Mouse (Mus musculus) lung, postnatal 4 days (tissue): ENCODE data around the gene Foxr1.
"Not testable (repeated sequence)": the region's sequence is repeated elsewhere in the genome, so short reads cannot be mapped to it uniquely, and the experiment has no call there.

Experiments used
- DNase-seq, 2 experiments: peaks; one replicate each; pipeline ENCODE4 v3.0.0; 2021

The Foxr1 gene

DNA sequence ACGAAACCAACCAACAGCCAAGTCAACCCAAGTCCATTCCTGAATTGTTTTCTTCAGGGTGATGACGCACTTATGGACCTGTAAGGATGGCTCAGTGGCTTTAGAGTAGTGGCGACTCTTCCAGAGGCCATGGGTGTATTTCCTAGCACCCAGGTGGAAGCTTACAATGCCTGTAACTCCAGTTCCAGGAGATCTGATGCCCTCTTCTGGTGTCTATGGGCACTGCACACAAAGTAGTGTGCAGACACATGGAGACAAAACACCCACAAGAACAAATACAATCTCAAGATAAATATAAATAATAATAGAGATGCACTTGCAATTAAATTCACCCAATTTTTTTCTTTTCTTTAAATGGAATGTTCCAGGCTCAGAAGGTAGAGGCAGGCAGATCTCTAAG is 35.0 kb upstream of the Foxr1 start:
- peak in 1 of 2 experiments; percentile 13 for DNase-seq

GRCm38 (mm10) chr9:44474327-44474726 is 33.4 kb upstream of the Foxr1 start:
- DNase-seq, result no peak

- no peak for DNase-seq
Observed at GRCm38 (mm10) chr9:44473184-44473583, 32.2 kb upstream of the Foxr1 start.

DNA sequence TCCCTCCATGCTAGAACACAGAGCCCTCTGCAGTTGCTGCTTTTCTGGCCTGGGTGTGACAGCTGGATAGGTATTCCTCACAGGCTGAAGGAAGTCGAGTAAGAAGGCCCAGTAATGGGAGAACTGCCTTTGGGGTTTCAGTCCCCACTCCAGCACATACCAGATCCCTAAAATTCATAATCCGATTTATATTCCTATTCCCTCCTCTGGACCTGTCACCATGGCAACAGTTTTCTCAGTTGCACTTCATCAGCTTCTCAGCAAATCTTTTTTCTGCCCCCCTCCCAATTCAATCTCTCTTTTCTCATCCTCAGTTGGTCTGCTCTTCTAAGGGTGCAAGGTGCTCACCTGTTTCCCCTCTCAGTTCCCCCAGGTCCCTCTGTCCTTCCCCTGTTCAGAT is 27.9 kb upstream of the Foxr1 start:
- no peak for DNase-seq

GRCm38 (mm10) chr9:44468224-44468623 is 27.3 kb upstream of the Foxr1 start:
- DNase-seq, result no peak

DNA sequence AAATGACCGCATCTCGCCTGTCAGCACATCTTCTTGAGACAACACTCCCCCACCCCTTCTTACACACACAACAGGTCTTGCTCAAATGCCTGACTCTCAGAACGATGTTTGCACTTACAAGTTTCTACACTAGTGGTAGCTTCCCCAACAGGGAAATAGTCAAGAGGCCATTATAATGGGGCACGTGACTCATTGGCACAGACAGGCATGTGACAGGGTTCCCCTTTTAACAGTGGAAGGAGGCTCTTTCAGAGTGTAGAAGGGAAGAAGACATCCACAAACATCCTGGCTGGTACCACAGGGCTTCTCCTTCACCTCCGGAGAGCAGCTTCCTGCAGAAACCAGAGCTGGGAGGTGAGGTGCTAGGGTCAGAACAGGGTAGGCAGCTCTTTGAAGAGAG is 21.0 kb upstream of the Foxr1 start:
- peak; percentile 34 to 48 for DNase-seq

GRCm38 (mm10) chr9:44457035-44457742 is 16.3 kb upstream of the Foxr1 start:
- no peak for DNase-seq

- DNase-seq, result no peak
Observed at GRCm38 (mm10) chr9:44454891-44455220, 13.9 kb upstream of the Foxr1 start, which contains the start of gene Upk2. Gene Upk2, minus strand, starts transcription at chr9:44454976.

DNA sequence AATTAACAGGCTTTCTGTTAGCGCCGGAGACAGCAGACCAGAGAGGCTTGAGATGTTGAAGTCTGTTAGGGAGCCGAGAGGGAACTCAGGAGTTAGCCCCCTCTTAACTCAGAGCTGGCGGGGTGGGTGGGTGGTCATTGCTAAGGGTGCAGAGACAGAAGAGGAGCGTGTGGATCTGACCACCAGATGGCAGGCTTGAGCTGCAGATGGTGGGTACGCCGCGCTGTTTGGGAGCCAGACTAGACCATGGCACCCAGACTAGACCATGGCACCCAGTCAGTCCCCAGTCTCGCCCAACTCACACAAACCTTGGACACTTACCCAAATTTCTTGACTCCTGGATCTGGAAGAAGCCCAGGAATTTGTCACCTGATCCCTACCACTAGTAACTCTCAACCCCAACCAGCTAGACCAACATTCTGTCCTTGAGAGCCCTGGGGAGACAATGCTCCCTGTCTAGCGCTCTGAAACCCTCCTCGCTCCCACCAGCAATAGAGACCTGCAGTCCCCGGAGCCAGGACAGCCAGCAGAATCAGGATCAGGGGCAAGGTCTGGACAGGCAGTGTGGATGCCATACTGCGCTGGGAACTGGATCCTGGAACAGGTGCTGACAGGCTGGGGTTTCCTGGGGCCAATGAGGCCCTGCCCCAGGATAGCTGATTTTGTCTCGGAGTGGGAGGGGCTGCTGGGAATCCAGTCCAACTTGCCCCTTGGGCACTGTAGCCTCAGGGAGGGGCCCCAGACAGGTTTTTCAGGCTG is 13.4 kb upstream of the Foxr1 start:
- DNase-seq, result peak; percentile 81 to 90

- no peak for DNase-seq
Observed at GRCm38 (mm10) chr9:44450387-44450786, 9.5 kb upstream of the Foxr1 start.

GRCm38 (mm10) chr9:44444402-44445025 is 3.6 kb upstream of the Foxr1 start:
- DNase-seq, result not testable (repeated sequence)

GRCm38 (mm10) chr9:44435747-44436146 is 5.2 kb downstream of the Foxr1 start:
- DNase-seq, result peak; percentile 30 to 38

DNA sequence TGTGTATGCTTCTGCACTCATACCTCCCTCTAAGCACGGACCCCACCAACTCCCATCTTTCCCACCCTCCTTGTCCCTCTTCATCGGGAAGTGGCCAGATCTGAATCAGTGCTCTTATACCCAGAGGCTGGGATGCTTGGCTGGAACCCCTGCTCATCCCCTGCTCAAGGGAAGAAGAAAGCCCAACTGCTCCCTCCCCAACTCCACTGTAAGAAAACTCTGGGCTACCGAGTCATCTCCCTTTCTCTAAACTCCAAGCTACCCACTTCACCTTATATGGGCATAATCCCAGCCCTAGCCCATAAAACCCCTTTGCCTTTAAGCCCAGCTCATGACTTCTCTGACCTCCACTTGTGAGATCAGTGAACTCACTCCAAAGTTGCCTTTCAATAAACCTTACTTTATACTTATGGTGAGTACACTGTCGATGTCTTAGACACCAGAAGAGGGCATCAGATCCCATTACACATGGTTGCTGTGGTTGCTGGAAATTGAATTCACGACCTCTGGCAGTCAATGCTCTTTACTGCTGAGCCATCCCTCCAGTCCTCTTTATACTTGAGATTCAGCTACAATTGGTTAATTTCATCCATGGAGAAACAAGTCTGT is 8.3 kb downstream of the Foxr1 start:
- DNase-seq, result no peak

- no peak for DNase-seq
Observed at GRCm38 (mm10) chr9:44423576-44423975, 17.4 kb downstream of the Foxr1 start.

DNA sequence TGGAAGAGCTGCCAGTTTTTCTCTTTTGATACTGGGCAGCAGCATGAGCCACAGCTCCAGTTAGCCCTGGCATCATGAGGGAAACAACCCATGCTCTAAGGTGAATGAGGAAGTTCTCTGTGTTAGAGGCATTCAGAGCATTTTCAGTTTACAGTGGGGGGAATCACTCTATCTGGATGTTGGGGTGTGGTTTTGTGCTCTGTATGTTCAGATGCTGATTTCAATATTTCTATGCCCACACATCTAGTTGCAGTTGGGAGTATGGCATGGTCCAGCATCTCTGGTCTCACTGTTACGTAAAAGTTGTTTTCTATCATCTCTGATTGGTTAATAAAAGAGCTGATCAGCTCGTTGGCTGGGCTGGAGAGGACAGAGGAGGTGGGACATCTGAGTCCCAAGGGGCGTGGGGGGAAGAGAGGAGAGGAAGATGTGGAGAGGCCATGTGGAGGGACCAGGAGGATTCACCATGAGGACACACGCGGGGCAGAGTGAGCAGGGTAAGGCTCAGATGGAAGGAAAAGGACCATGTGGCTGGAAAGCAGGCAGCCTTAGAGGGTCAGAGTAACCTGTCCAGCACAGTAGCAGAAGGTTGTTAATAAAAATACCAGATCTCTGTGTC is 20.5 kb downstream of the Foxr1 start:
- DNase-seq, result no peak

DNA sequence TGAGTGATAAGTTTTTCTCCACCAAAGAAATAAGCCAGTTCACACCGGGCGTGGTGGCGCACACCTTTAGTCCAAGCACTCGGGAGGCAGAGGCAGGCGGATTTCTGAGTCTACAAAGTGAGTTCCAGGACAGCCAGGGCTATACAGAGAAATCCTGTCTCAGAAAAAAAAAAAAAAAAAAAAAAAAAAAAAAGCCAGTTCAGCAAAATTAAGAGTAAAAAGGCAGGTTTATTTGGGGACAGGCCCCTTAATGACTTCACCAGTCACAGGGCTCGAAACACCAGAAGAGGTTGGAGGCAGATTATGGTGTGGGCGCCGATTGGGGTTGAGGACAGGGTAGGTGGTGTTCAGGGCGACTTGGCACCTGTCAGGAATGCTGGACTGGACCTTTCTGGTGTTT is 21.2 kb downstream of the Foxr1 start:
- not testable (repeated sequence) for DNase-seq

DNA sequence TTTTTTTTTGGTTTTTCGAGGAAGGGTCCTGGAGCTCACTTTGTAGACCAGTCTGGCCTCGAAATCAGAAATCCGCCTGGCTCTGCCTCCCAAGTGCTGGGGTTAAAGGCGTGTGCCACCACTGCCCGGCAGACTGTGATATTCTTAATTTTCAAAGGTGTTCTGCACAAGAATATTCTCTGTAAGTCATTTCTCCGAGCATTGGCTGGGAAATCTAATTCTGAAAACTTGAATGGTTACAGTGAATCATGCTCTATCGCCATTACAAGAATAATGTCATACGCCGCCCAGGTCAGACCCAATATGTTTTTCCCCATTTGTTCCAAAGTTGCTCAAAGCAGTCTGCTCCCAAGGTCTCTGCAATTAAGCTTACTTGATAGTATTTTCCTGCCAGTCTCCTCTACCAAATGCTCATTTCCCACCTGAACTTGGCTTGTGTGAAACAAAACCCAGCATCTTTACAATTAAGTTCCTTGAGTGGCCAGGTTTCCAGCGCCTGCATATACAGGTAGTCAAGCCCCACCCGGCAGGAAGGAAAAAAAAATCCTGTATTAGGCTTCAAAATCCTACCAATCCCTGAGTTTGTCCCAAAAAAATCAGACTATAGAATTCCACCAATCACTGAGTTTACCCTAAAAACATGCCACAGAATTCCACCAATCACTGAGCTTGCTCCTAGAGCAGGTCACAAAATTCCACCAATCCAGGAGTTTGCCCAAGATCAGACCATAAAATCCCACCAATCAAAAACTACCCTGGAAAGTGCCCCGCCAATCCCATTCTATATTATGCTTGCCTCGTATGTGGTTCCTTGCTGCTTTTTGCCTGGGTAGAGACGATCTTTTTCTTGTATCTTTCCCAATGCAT is 22.2 kb downstream of the Foxr1 start, which contains the start of gene Ccdc84:
Gene Ccdc84, minus strand, starts transcription at position 51 of the 867 bp plus-strand sequence.
- DNase-seq, result no peak

- peak; percentile 95 to 97 for DNase-seq
Observed at GRCm38 (mm10) chr9:44417892-44418363, 23.0 kb downstream of the Foxr1 start.

DNA sequence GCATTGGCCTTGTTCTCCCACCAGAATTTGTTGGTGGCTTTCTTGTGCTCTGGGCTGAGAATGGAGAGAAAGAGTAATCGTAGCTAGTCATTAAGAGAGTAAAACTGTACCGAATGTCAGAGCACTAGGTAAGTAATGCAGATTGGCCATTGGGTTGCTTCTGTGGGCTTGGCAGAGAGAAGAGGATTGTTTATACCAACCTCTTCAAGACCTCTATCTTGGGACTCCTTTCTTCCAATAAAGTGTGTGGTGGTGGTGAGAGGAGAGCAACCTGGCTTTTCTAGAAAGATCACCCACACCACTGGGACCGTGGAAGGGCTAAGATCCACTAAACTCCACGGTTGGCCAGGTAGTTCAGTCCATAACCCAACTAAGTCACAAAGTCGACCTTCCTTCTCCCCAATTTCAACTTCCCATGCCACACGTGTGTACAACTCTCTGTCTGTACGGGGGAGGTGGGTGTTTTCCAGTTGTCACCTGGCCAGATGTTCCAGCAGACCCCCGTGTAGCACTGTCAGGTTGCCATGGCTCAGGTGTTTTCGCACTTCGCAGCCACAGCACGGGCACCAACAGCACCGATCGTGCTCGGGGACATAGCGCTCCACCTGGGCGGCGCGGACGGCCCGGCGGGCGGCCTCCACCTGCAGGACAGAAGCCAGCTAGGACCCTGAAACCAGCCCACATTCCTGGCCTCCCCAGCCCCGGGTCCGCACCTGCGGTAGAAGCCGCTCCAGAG is 23.6 kb downstream of the Foxr1 start:
- no peak for DNase-seq

DNA sequence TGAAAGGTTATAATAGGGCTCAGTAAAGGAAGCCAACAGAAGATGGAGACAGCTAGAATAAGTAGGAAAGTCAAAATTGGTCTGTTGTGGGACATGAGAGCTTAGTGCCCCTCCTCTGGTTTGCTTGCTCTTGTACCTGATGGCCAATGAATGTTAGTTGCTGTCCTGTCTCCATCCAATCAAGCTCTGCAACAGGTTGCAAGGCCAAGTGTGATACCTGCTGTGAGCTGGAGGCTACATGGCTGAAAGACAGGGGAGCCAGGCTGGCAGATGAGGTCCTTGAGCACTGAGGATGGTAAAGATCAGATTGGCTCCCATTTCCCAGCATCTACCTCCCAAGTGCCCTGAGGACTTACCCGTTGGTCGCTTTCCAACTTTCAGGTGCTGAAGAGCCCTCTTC is 28.2 kb downstream of the Foxr1 start:
- DNase-seq, result no peak

DNA sequence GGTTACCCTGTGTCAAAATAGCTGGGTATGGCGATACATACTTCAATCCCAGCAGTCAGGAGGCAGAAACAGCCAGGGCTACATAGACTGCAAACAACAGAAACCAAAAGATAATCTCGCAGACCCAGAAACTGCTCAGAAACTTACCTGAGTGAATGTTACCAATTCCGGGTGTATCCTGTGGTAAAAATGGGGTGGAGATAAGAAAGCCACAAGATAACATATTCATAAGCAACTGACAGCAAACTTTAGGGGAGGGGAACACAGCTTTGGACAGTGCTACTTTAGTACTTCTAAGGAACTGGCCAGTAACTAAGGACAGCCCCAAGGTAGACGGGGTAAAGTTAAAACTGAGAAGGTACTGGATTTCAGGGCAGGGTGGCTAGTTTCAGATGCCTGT is 28.6 kb downstream of the Foxr1 start:
- no peak for DNase-seq
